Mouse (Mus musculus): ENCODE results near the gene Gabbr2. TPM values are rescaled to one million over a fixed set of nuclear protein-coding genes. Genes with fewer than 3 reads are reported as not detected.
"Not testable (repeated sequence)": the region's sequence is repeated elsewhere in the genome, so short reads cannot be mapped to it uniquely, and the experiment has no call there.

Gene Gabbr2
- polyA plus RNA-seq, 1 experiment: not detected

DNA sequence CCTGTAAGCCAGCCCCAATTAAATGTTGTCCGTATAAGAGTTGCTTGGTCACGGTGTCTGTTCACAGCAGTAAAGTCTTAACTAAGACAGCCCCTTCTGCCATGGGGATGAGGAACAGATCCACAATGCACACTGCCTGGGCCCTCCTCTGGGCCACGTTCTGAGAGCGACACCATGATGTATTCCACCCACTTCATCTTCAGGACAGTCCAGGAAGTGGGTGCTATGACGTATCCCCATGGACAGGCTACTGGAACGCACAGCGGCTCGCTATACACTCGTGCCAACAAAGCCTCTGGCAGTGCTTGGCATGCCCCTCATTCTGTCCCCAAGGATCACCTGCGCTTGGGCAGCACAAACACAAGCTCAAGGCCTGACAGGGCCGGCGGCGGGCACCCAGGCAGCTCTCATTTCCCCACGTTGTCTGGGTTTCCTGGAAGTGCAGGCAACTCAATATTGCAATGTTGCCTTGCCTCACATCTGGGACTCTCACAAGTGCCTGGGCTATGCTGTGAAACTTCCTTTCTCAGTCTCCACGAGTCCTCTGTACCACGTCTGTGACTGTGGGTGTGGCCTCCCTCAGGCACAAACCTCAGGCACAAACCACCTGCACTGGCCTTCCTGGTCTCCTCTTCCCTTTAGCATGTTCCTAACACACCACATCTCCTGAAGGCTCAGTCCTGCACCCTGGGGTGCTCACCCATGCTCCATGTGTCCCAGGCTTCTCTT lies 355.8 kb downstream of the Gabbr2 start:
- H3K9me3 ChIP-seq (ENCODE audit: control insufficient read depth, low read length): no peaks in the 10 kb centered on the region
- H3K36me3 ChIP-seq (ENCODE audit: control insufficient read depth): no peaks in the 10 kb centered on the region
- H3K27me3 ChIP-seq (ENCODE audit: control insufficient read depth): no peaks in the 10 kb centered on the region
- peaks cover 19% of the 10 kb centered on the region for H3K4me1 ChIP-seq (ENCODE audit: control insufficient read depth)
- TF ChIP-seq TAL1 (IDR thresholded peaks at IDR 0.05; ENCODE audit: low read length) (no peak), GATA1 (IDR thresholded peaks at IDR 0.05; ENCODE audit: low read length) (no peak)
- H3K4me3 ChIP-seq (replicated peaks): no peak overlapping the region

DNA sequence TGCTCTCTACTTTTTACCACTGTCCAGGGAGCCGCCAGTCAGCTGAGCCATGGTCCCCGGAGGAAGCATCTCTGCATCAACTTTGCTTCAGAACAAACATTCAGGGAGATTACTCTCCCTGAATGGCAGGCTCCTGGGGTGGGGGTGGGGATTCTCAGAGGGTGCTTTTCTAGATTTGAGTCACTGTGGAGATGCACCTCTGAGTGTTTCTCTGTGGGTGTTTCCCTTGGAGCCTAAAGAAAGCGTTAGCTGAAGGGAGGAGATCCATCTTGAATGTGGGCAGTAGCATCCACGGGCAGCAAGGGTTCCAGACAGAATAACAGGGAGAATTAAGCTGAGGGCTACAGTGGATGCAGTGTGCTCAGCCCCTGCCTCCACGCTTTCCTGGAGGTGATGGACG lies 356.8 kb downstream of the Gabbr2 start:
- no peak for TF ChIP-seq GATA1 (IDR thresholded peaks at IDR 0.05; ENCODE audit: low read length)
- TF ChIP-seq TAL1 (IDR thresholded peaks at IDR 0.05; ENCODE audit: low read length): no peak
- Histone ChIP-seq H3K27me3 (ENCODE audit: control insufficient read depth) (no peaks in the 10 kb centered on the region), H3K4me3 (replicated peaks) (no peak overlapping the region), H3K9me3 (ENCODE audit: control insufficient read depth, low read length) (no peaks in the 10 kb centered on the region), H3K36me3 (ENCODE audit: control insufficient read depth) (no peaks in the 10 kb centered on the region), H3K4me1 (ENCODE audit: control insufficient read depth) (peaks cover 19% of the 10 kb centered on the region)

DNA sequence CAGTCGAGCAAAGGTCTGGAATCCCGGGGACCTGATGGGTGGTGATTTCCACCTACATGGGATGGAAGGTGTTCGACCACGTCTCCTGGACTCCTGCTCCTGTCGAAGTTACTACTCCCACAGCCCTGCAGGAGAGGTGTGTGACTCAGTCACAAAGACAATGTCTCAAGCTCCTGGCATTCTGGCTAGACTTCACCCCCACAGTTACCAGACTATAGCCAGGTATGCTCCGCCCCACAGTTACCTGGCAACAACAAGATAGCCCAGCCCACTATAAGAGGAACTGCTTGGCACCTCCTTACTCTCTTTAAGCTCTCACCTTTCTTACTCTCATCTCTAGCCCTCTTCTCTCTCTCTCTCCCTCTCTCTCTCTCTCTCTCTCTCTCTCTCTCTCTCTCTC lies 358.1 kb downstream of the Gabbr2 start:
- H3K4me1 ChIP-seq (ENCODE audit: control insufficient read depth): peaks cover 19% of the 10 kb centered on the region
- not testable (repeated sequence) for H3K36me3 ChIP-seq (ENCODE audit: control insufficient read depth); H3K27me3 ChIP-seq (ENCODE audit: control insufficient read depth); H3K4me3 ChIP-seq (replicated peaks); H3K9me3 ChIP-seq (ENCODE audit: control insufficient read depth, low read length)

DNA sequence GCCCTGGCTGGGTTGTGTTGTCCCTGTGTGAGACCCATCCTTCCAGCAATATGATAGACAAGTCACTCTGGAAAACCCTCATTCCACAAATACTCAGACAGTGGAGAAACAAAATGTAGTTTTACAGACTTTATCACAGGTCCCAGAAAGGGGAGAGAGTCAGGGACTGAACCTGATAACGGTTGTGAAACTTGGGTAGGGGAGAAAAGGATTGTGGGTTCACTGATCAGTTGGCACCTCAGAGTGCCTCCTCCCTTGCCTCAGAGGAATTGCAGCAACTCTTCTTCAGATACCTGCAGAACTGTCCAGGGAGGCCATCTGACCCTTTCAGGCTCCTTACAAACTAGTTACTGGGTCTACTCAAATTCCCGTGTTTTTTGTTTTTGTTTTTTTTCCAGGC lies 359.2 kb downstream of the Gabbr2 start:
- H3K4me3 ChIP-seq (replicated peaks): no peak overlapping the region
- no peaks in the 10 kb centered on the region for H3K9me3 ChIP-seq (ENCODE audit: control insufficient read depth, low read length)
- no peaks in the 10 kb centered on the region for H3K36me3 ChIP-seq (ENCODE audit: control insufficient read depth)
- H3K27me3 ChIP-seq (ENCODE audit: control insufficient read depth): no peaks in the 10 kb centered on the region
- TF ChIP-seq GATA1 (IDR thresholded peaks at IDR 0.05; ENCODE audit: low read length) (no peak), TAL1 (IDR thresholded peaks at IDR 0.05; ENCODE audit: low read length) (no peak)
- peaks cover 18% of the 10 kb centered on the region for H3K4me1 ChIP-seq (ENCODE audit: control insufficient read depth)

DNA sequence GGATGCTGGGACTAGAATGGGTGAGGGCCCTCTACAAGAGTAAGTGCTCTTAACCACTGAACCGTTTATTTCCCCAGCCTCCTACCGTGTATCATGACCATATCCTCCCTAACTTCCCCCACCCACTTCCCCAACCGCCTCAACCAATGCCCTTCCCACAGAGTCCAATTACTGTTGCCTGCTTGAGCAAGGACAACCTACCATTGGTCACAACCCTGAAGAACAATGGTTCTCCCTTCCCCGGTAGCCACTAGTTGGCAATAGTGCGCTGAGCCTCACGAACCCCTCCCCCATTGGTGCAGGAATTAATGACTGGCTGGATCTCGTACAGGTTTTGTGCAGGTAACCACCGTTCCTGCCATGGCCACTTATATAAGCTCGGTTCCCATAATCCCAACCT lies 361.3 kb downstream of the Gabbr2 start:
- Histone ChIP-seq H3K9me3 (ENCODE audit: control insufficient read depth, low read length) (no peaks in the 10 kb centered on the region), H3K4me3 (replicated peaks) (no peak overlapping the region), H3K27me3 (ENCODE audit: control insufficient read depth) (no peaks in the 10 kb centered on the region), H3K4me1 (ENCODE audit: control insufficient read depth) (peaks cover 12% of the 10 kb centered on the region), H3K36me3 (ENCODE audit: control insufficient read depth) (no peaks in the 10 kb centered on the region)
- no peak for TF ChIP-seq TAL1 (IDR thresholded peaks at IDR 0.05; ENCODE audit: low read length)
- TF ChIP-seq GATA1 (IDR thresholded peaks at IDR 0.05; ENCODE audit: low read length): no peak

DNA sequence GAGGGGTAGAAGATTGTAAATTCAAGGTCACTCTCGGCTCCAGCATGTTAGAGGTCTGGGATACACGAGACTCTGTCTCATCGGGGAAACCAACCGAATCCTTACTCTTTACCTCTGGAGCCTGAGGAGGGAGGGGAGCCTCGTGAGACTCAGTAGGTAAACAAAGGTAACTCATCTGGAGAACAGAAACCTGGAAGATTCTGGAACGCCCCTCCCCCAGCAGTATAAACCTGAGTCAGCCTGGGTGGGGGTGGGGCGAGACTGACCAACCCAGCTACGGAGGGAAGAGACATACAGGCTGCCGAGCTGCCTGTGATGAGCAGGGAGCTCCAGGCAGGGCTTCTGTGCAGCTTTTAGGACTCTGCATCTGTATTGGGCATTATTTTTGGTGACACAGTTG lies 362.8 kb downstream of the Gabbr2 start:
- Histone ChIP-seq H3K9me3 (ENCODE audit: control insufficient read depth, low read length) (no peaks in the 10 kb centered on the region), H3K27me3 (ENCODE audit: control insufficient read depth) (no peaks in the 10 kb centered on the region), H3K4me3 (replicated peaks) (no peak overlapping the region), H3K4me1 (ENCODE audit: control insufficient read depth) (peaks cover 8% of the 10 kb centered on the region), H3K36me3 (ENCODE audit: control insufficient read depth) (no peaks in the 10 kb centered on the region)
- TF ChIP-seq TAL1 (IDR thresholded peaks at IDR 0.05; ENCODE audit: low read length) (no peak), GATA1 (IDR thresholded peaks at IDR 0.05; ENCODE audit: low read length) (no peak)

DNA sequence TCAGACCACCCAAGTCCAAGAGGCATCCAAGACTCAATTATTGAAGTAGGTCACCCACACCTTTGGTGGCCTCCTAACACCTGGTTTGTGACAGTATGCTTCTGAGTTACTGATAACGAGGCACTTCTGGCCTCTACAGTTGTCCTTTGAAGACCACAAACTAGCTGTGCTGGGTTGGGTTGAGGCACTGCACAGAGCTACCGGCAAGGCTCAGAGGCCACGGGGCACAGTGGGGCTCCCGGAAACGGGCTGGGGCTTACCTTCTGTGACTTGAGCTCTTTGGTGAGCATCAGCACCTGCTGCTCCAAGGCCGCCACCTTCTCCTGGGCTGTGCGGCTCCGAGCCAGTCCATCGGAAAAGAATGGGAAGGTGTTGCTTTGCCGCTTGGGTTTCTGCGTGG lies 363.6 kb downstream of the Gabbr2 start:
- no peak for TF ChIP-seq TAL1 (IDR thresholded peaks at IDR 0.05; ENCODE audit: low read length)
- no peak for TF ChIP-seq GATA1 (IDR thresholded peaks at IDR 0.05; ENCODE audit: low read length)

DNA sequence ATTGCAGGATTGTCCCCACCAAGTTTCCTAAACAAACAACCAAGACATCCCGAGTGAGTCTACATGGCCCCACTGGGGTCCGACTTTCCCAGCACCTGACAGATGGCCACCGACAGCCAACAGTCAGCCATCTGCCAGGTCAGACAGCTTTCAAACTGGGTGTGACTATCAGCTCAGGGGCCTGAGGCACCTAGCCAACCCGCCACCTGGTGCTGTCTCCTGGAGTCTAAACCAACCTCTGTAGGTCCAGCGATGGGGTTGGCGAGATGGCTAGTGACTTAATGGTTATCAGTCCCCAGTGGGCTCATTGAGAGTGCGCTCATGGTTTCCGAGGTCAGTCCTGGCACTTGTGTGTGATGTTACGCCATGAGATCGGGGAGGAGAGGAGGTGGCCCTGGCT lies 366.6 kb downstream of the Gabbr2 start:
- no peak overlapping the region for H3K4me3 ChIP-seq (replicated peaks)
- no peaks in the 10 kb centered on the region for H3K27me3 ChIP-seq (ENCODE audit: control insufficient read depth)
- H3K4me1 ChIP-seq (ENCODE audit: control insufficient read depth): peaks cover 11% of the 10 kb centered on the region
- no peak for TF ChIP-seq TAL1 (IDR thresholded peaks at IDR 0.05; ENCODE audit: low read length)
- no peak for TF ChIP-seq GATA1 (IDR thresholded peaks at IDR 0.05; ENCODE audit: low read length)
- no peaks in the 10 kb centered on the region for H3K9me3 ChIP-seq (ENCODE audit: control insufficient read depth, low read length)
- no peaks in the 10 kb centered on the region for H3K36me3 ChIP-seq (ENCODE audit: control insufficient read depth)

More for the DNA sequence above, 363.6 kb downstream of the Gabbr2 start:
- no peaks in the 10 kb centered on the region for H3K36me3 ChIP-seq (ENCODE audit: control insufficient read depth)
- peaks cover 8% of the 10 kb centered on the region for H3K4me1 ChIP-seq (ENCODE audit: control insufficient read depth)
- no peaks in the 10 kb centered on the region for H3K9me3 ChIP-seq (ENCODE audit: control insufficient read depth, low read length)
- no peak overlapping the region for H3K4me3 ChIP-seq (replicated peaks)
- H3K27me3 ChIP-seq (ENCODE audit: control insufficient read depth): no peaks in the 10 kb centered on the region

DNA sequence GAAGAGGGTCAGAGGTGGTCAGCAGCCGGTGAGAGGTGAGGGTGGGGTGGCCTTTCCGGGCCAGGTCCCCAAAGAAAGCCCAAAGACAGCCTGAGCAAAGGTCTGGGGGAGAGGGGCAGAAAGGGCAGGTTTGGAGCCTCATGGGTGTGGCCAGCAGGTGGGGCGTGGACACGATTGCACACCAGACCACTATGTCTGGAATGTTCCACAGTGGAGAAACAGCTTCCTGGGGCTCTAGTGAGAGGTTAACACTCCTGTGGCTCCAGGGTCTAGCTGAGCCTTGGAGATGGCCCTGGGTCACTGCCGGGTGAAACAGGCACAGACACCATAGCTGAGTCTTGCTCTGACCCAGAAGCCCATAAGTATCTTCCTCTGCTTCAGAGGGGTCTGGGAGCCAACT lies 368.7 kb downstream of the Gabbr2 start:
- no peaks in the 10 kb centered on the region for H3K36me3 ChIP-seq (ENCODE audit: control insufficient read depth)
- no peak overlapping the region for H3K4me3 ChIP-seq (replicated peaks)
- peaks cover 14% of the 10 kb centered on the region for H3K4me1 ChIP-seq (ENCODE audit: control insufficient read depth)
- H3K27me3 ChIP-seq (ENCODE audit: control insufficient read depth): no peaks in the 10 kb centered on the region
- TF ChIP-seq GATA1 (IDR thresholded peaks at IDR 0.05; ENCODE audit: low read length) (no peak), TAL1 (IDR thresholded peaks at IDR 0.05; ENCODE audit: low read length) (no peak)
- no peaks in the 10 kb centered on the region for H3K9me3 ChIP-seq (ENCODE audit: control insufficient read depth, low read length)

DNA sequence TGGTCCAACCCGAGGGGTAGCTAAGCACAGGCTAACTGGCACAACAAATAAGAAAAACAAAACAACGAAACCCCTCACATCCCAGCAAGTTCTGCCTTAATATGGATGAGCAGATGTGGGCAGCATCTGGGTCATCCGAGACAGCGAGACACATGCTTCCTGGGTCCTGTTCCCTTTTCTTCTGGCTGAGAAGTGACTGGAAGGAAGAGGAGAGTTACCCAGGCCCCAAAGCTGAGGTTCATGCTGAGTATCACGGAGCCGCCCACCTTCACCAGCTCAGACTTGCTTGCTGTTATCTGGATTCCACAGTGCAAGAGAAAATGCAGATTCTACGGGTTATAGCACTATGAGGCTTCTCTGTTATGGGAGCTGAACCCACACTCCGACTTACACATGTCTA lies 370.7 kb downstream of the Gabbr2 start:
- no peaks in the 10 kb centered on the region for H3K27me3 ChIP-seq (ENCODE audit: control insufficient read depth)
- H3K36me3 ChIP-seq (ENCODE audit: control insufficient read depth): no peaks in the 10 kb centered on the region
- H3K9me3 ChIP-seq (ENCODE audit: control insufficient read depth, low read length): no peaks in the 10 kb centered on the region
- TF ChIP-seq GATA1 (IDR thresholded peaks at IDR 0.05; ENCODE audit: low read length): no peak
- TF ChIP-seq TAL1 (IDR thresholded peaks at IDR 0.05; ENCODE audit: low read length): no peak
- H3K4me1 ChIP-seq (ENCODE audit: control insufficient read depth): peaks cover 14% of the 10 kb centered on the region
- no peak overlapping the region for H3K4me3 ChIP-seq (replicated peaks)

Measured in erythroblast, embryonic 14.5 days (primary cell).